Mouse (Mus musculus) retina, postnatal 7 days (tissue): ENCODE measurements at regions not wholly inside any gene's neighbourhood (a gene's known extent, or its start where the extent isn't known, plus 50 kb on each side); places are given as distances from the start of the nearest gene placed in this dataset.

Experiments
- DNase-seq: peaks from one replicate; pipeline ENCODE4 v3.0.0-alpha.2; 2012; ENCODE audit warnings: low read depth, low spot score

DNA sequence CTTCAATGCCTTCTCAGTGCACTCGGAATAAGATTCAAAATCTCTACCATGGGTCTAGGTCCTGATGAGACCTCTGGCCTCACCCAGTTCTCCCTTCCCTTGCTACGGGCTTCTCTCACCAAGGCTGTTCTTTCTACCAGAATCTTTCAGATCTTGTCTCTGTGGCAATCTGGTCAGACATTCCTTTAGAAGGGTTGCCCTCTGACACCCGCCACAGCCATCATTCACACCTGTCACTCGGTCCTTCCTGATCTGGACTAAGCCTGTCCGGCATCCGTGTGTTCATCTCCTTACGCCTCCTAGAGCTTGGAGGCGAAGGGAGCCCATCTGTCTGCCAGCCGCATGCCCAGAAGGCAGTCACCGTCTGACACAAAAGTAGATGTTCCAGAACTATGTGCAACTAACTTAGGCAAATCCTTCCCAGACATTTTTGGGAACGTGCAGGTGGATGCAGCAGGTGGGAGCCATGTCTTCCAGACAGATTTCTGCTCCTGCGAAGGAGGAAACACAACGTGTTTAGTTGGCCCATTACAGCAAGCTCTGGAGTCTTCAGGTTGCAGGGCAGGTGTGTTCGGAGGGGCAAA, 77.7 kb downstream of the Fam76b start:
- DNase-seq: no peak

GRCm38 (mm10) chr9:13906736-13907135, 79.2 kb downstream of the Fam76b start:
- no peak for DNase-seq

DNA sequence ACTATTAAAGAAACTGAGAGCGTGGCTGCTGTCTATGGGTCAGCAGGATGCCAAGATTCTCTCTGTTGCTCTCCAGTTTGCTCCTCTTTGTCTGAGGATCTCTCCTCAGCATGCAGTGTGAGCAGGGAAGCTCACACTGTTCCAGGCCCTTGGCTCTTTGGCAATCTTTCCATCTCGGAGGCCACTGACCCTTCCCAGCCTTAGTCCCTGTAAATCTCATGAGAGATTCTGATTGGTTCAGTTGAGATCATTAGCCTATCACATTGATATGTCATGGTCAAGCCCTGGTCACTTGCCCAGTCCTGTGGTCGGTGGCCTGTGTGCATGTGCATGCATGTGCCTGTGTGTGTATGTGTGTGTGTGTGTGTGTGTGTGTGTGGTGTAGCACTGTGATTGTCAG, 82.1 kb downstream of the Fam76b start:
- no peak for DNase-seq

GRCm38 (mm10) chr9:13910091-13910490, 82.6 kb downstream of the Fam76b start:
- no peak for DNase-seq

DNA sequence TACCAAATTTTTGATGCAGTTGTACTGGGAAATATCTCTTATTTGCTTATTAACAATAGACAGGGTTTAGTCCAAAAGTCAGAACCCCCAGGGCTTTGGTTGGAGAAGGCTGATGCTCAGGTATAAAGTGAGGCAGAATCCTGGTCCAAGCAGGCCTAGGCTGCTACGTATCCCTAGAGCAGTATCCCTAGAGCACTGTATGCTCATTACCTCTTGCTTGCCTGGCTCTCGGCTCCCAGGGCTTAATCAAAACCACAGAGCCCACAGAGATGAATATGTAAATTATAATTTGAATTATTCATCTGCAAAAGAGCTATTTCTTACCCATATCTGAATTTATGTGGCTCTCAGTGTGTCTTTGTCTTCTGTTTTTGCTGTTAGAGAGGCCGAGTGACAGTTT, 85.9 kb downstream of the Fam76b start:
- DNase-seq: no peak

GRCm38 (mm10) chr9:13914131-13914530, 86.6 kb downstream of the Fam76b start:
- DNase-seq: no peak

- no peak for DNase-seq
Observed at GRCm38 (mm10) chr9:13914847-13915246, 87.3 kb downstream of the Fam76b start.

DNA sequence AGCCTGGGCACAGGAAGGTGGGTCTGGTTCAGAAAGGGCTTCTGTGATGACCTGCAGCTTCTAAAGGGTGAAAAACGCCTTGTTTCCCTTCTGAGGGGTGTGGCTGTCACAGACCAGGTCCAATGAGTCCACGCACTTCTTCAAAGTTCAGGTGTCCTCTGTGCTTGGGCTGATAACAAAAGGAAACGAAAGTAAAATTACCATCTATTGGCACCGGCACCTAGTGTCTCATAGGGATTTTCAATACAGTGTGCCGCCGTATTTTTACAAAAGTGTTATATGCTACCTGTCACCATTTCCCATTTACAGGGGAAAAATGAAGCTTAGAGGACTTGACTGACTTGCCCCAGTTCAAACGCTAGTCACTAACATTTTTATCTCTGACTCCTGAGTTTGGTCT, 89.3 kb downstream of the Fam76b start:
- no peak for DNase-seq

GRCm38 (mm10) chr9:13918606-13919202, 91.2 kb downstream of the Fam76b start:
- no peak for DNase-seq

DNA sequence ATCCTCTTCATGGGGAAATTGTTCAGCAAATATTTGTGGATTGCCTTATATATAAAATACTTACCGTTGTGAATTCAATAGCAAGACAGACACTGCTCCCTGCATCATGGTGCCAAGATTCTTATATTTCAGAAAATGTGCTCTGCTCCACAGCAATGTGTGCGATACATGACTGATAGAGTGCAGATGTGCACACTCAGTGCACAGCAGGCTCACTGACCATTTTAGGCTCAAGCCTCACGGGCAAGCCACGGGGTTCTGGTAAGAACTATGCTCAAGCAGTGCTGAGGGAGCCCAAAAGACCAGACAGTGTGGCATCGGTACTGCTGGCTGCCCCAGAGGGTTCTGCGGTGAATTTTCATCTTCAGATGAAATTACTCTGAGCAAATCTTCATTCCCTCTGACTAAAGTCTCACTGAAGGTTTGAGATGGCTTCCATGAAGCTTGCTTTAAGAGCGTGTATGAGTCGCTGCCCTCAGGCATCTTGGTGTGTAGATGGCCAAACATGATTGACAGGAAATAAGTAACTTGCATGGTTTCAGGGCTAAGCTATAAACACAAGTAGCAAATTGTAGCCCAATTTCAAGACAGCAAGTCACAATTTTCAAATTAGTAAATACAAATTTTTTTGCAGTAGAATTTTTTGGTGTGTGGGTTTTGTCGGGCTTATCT, 92.4 kb downstream of the Fam76b start:
- no peak for DNase-seq

GRCm38 (mm10) chr9:13920623-13921022, 93.1 kb downstream of the Fam76b start:
- DNase-seq: no peak

GRCm38 (mm10) chr9:13932001-13932508, 104.5 kb downstream of the Fam76b start:
- peak; percentile 11 for DNase-seq

- DNase-seq: no peak
Observed at GRCm38 (mm10) chr9:13933404-13933803, 105.9 kb downstream of the Fam76b start.

- no peak for DNase-seq
Observed at GRCm38 (mm10) chr9:13937301-13937700, 109.8 kb downstream of the Fam76b start.

DNA sequence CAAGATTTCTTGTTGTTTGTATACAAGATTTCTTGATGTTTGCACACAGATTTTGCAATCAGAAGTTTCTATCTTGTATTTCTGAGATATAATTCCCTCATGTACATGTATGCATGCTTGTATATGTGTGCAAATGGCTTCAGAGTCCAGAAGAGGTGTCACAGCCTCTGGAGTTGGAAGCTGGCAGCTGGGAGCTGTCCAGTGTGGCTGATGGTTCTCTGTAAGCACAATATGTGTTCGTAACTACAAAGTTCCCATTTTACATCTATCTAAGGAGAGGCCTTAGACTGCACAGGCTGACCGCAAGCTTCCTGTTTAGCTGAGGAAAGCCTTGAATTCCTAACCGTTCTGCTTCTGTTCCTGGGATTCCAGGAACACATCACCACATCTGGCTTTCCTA, 119.0 kb downstream of the Fam76b start:
- DNase-seq: no peak

DNA sequence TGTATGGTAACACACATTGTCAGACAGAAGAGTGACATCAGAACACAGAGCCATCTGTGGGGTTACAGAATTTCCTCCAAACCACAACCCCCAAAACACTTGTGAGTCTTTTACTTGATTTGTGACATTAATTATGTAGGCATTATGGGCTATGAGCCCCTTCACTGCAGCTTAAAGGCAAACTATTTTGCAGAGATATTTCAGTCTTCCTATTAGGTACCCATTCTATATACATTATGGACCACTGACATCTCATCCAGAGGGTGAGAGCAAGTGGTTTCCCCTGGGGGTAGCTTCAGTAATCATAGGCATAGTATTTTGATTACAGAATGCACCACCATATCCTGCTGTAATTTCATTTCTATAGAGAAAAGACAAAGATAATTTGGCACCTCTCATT, 124.6 kb downstream of the Fam76b start:
- DNase-seq: no peak

- DNase-seq: peak; percentile 61
Observed at GRCm38 (mm10) chr9:13963140-13963763, 135.7 kb downstream of the Fam76b start.

- no peak for DNase-seq
Observed at GRCm38 (mm10) chr9:13963796-13964195, 136.3 kb downstream of the Fam76b start.

DNA sequence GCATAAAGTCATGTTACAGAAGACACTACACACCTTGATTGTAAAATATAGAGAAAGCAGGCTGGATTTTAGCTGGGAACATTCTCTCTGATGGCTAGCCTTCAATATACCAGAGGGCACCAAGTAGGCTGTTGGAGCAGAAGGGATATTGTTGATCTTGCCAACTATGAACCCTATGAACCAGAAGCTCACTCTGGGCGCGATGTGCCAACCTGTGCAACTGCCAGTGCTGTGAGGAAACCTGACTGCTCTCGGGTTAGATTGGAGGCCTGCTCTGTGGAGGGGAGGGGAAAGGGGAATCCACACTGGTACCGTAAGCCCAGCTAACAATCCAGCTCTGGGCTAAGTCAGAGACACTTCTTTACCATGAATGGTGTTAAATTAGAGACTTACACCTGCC, 136.7 kb downstream of the Fam76b start:
- no peak for DNase-seq

DNA sequence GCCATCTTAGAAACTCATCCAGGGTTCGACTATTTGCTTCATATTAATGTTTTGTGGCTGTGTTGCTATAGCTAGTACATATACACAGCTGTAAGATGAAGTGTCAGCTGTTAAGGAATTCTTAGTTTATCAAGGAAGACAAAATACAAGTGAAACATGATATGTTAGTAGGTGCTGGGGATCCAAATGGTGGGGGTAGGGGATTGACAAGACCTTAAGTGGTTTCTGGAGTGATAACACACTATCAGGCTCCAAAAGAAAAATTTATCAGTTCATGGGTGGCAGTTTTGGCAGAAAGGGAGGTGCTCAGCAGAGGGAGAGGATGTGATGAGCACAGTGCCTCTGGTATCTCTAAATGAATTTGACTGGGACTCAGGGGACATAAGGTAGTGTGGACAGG, 138.7 kb downstream of the Fam76b start:
- no peak for DNase-seq

- DNase-seq: no peak
Observed at GRCm38 (mm10) chr9:13969262-13969661, 141.7 kb downstream of the Fam76b start.

GRCm38 (mm10) chr9:13973600-13973999, 146.1 kb downstream of the Fam76b start:
- no peak for DNase-seq

DNA sequence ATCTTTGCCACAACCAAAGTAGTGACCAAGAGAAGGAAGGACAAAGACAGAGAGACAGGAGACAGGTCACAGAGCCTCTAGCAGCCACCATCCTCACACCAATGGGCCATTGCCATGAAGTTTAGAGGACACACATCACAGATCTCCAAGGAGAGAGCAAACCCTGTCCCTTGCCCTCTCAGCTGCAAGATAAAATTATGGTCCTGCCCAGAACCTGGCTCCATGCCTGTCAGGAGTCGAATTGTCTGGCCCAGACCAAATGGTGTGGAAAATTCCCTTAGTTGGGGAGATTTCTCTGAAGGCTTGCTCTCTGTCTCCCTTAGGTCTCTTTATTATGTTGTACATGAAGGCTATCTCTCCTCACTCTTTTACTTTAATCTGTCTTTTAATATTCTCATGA, 147.4 kb downstream of the Fam76b start:
- no peak for DNase-seq
